Mouse (Mus musculus) layer of hippocampus, adult 6 months (tissue): ENCODE measurements around the gene Manf. TPM values are rescaled to one million over a fixed set of nuclear protein-coding genes. Genes with fewer than 3 reads are reported as not detected.

ENCODE experiments used
- long read RNA-seq, 2 experiments: library from polyadenylated mRNA; unstranded; transcript quantifications; one replicate each; pipeline ENCODE4 v2.0.0; 2019 to 2020
- polyA plus RNA-seq: library from polyadenylated mRNA; unstranded; fragments of <200 nt; fragmentation: Nextera tagmentation; gene quantifications from 2 replicates; pipeline ENCODE4 v1.2.3, GENCODE M21; 2021

The Manf gene
- 65.9 and 102 TPM in 2 replicates for polyA plus RNA-seq
- long read RNA-seq, experiment 1, transcript Manf-202 (4 exons, 2,247 nt) = major isoform, 38 of 46 reads
- long read RNA-seq, experiment 1, partial matches to known transcripts = 3 of 46 reads
- long read RNA-seq, experiment 1, other reads (novel, unspliced or antisense) = 2 of 46 reads
- long read RNA-seq, experiment 2, transcript Manf-202 (4 exons, 2,247 nt) = major isoform, 32 of 40 reads
- long read RNA-seq, experiment 2, partial matches to known transcripts = 0 of 40 reads
- long read RNA-seq, experiment 2, other reads (novel, unspliced or antisense) = 6 of 40 reads

DNA sequence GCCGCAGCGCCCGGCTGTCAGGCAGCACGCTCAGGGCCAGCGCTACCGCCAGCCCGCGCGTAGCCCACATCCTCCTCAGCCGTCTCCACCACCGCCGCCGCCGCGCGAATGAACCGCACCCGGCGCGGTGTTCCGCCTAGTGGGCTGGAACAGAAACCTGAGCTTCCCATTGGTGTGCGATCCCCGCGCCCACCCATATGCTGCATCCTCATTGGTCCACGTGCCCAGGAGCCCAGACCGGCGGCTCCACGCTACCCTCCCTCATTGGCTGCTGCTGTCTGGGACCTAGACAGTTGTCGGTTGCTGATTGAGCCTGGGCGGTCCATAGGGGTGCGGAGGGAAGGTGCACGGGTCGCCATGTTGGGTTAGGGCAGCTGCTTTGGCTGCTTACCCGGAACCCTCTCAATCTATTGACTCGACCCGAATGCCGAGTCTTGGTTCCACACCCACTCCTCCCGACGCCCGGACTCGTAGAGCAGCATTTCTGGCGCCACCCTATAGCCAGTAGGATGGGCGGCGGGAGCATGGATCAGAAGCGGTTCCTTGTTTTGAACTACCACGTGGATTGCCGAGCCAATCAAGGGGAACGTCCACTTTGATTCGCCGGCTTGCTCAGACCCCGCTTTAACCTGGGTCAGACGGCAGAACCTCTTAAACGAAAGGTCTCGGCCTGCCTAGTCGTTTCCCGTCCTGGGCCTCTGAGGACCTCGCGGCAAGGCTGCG is at the start of gene Manf:
TSS of gene Manf (minus strand) at position 151 of the 723 bp plus-strand sequence.

DNA sequence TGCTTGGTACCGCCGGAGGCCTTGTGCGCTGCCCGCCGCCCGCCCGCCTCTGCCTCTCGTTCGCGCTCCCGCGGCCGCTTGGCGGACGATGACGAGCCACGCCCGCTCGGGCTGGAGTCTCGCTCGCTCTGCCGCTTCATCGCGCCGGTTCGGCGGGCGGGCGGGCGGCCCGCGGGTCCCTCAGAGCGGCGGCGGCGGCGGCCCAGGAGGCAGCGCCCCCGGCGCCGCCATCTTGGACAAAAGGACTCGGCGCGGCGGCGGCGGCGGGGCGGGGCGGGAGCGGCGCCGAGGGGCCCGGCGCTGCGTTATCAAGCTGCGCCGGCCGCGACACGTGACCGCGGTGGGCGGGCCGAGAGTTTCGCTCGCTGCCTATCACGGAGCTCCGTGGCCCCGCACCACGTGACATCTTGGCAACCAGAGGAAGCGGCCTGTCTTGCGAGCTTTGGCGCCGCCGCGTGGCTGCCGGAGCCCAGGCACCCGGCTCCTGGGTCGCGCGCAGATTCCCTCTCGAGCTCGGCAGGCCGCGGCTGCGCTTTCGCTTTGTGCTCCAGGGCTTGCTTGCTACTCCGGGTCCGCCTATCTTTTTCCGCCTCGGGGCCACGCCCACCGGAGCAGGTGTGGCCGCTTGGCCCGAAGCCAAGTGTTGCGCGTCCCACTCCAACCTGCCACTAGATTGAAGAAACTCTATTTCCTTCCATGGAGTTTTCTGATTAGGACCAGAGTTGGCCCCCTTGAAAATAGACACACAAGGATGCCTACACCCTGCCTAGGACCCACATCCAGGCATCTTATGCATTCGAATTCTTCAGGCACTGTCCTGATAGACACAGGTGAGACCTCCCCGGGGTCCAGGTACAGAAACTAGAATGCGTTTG is 4.7 kb downstream of the Manf start, which contains the start of gene Rbm15b:
TSS of gene Rbm15b (minus strand) at position 601 of the 875 bp plus-strand sequence.

GRCm38 (mm10) chr9:106821618-106822380 is 70.0 kb downstream of the Manf start, which contains the start of gene Dcaf1:
Dcaf1 (plus strand) TSS chr9:106821874.

DNA sequence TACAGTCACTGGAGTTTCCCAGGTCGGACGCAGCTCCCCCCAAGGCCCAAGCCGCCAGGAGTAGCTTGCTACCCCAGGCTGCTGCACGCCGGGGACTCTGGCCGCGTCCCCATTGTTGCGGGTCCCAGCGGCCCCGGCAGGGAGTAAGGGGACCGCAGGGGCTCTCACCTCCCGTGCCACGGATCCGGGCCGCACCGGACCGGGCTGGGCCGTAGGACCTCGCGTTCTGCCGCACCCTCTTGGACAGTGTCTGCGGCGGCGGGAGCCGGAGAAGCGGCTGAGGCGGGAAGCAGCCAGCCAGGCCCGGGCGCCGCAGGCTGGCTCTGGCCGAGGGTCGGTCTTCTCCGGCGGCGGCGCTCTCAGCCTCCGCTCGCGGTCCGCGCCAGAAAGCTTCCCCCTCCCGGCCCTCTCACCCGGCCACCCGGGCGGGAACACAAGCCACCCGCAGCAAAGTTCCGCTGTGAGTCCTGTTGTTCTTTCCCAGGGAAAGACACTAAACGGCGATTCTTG is 102.9 kb downstream of the Manf start, which contains the start of gene Rad54l2:
TSS of gene Rad54l2 (minus strand) at position 383 of the 510 bp plus-strand sequence.

Other genes starting within 250 kb of the Manf start
- gene Grm2, start 235.9 kb downstream of the Manf start, polyA plus RNA-seq = 25.8 and 37.1 TPM in 2 replicates
- gene Tex264, start 206.1 kb downstream of the Manf start, polyA plus RNA-seq = 127 and 145 TPM in 2 replicates
- gene Rad54l2, start 102.8 kb downstream of the Manf start, polyA plus RNA-seq = 2.1 and 2.2 TPM in 2 replicates
- 5.0 and 6.2 TPM in 2 replicates for gene Dcaf1, start 70.1 kb downstream of the Manf start, polyA plus RNA-seq
- 4.0 and 4.1 TPM in 2 replicates for gene Rbm15b, start 4.6 kb downstream of the Manf start, polyA plus RNA-seq